Mouse (Mus musculus) hindbrain, embryonic 14.5 days (tissue): Measurements from ENCODE around the gene Svs1. TPM values are rescaled to one million over a fixed set of nuclear protein-coding genes. Genes with fewer than 3 reads are reported as not detected.
"Not testable (repeated sequence)": the region's sequence is repeated elsewhere in the genome, so short reads cannot be mapped to it uniquely, and the experiment has no call there.

Experiments used
- ATAC-seq: fragments of 200-750 bp; cut with Nextera tagmentation; 2 replicates; pipeline ENCODE4 v1.8.0; 2017; ENCODE audit warnings: moderate number of reproducible peaks, mild to moderate bottlenecking, moderate TSS enrichment, moderate library complexity; ENCODE audit not compliant: low FRiP score
- DNase-seq: peaks from one replicate; pipeline ENCODE4 v3.0.0-alpha.2; 2015; ENCODE audit warnings: low spot score
- H3K27ac ChIP-seq: fragments of 300-500 bp; sonication (generic); 2 replicates; pipeline ENCODE4 v1.5.1; 2014; ENCODE audit warnings: mild to moderate bottlenecking, moderate library complexity
- H3K27me3 ChIP-seq: fragments of 300-500 bp; sonication (generic); 2 replicates; pipeline ENCODE4 v1.6.1; 2014; ENCODE audit warnings: mild to moderate bottlenecking, low read length, mixed read lengths; ENCODE audit not compliant: control insufficient read depth, insufficient read depth
- H3K36me3 ChIP-seq: fragments of 300-500 bp; sonication (generic); replicated peaks from 2 replicates; pipeline ENCODE4 v1.6.1; 2014; ENCODE audit not compliant: control insufficient read depth, insufficient read depth
- H3K4me1 ChIP-seq: fragments of 300-500 bp; sonication (generic); replicated peaks from 2 replicates; pipeline ENCODE4 v1.6.1; 2014; ENCODE audit warnings: antibody characterized with exemption, low read length, mixed read lengths; ENCODE audit not compliant: control insufficient read depth, insufficient read depth
- H3K4me2 ChIP-seq: fragments of 300-500 bp; sonication (generic); replicated peaks from 2 replicates; pipeline ENCODE4 v1.6.1; 2014; ENCODE audit warnings: mild to moderate bottlenecking, moderate library complexity
- H3K4me3 ChIP-seq: fragments of 300-500 bp; sonication (generic); replicated peaks from 2 replicates; pipeline ENCODE4 v1.5.1; 2014; ENCODE audit warnings: mild to moderate bottlenecking, low read length
- H3K9ac ChIP-seq: fragments of 300-500 bp; sonication (generic); 2 replicates; pipeline ENCODE4 v1.6.1; 2014
- H3K9me3 ChIP-seq: fragments of 300-500 bp; sonication (generic); 2 replicates; pipeline ENCODE4 v1.6.1; 2016; ENCODE audit warnings: low read length; ENCODE audit not compliant: control insufficient read depth
- WGBS: fragments of 180-500 bp; shearing (Covaris S2); extraction: QIAGEN DNeasy Blood & Tissue Kit; methylation state at CpG from one replicate; pipeline ENCODE4 v1.1.7; 2014; 5-methylcytosine and 5-hydroxymethylcytosine counted together
- polyA plus RNA-seq: library from polyadenylated mRNA; unstranded; fragments of >200 nt; fragmentation: Nextera tagmentation; extraction: Ambion mirVana; gene quantifications from 2 replicates; pipeline ENCODE4 v1.2.1, GENCODE M21; 2014

Gene Svs1
- polyA plus RNA-seq: not detected in 2 replicates

- Histone ChIP-seq H3K9ac (no peak within 1 kb of the TSS), H3K9me3 (no peaks in the 10 kb centered on the region), H3K27me3 (no peaks in the 10 kb centered on the region), H3K4me3 (no peak within 1 kb of the TSS), H3K4me1 (no peaks in the 10 kb centered on the region), H3K27ac (no peak within 1 kb of the TSS), H3K4me2 (no peak within 1 kb of the TSS), H3K36me3 (no peaks in the 10 kb centered on the region)
- 67% methylated on average over 7 of the region's 7 CpGs for WGBS
- no peak for ATAC-seq
- no peak for DNase-seq
Observed at GRCm38 (mm10) chr6:48986444-48986990, at the start of gene Svs1. TSS of gene Svs1 (plus strand) at chr6:48986861.

- no peak for ATAC-seq
- H3K4me2 ChIP-seq: no peak overlapping the region
- 87% methylated on average over 2 of the region's 2 CpGs for WGBS
Observed at GRCm38 (mm10) chr6:48949596-48949995, 37.1 kb upstream of the Svs1 start.

GRCm38 (mm10) chr6:48950676-48951075 is 36.0 kb upstream of the Svs1 start:
- 84% methylated on average over 5 of the region's 5 CpGs for WGBS
- no peak for ATAC-seq
- H3K4me1 ChIP-seq: no peaks in the 10 kb centered on the region
- H3K27me3 ChIP-seq: no peaks in the 10 kb centered on the region
- no peak overlapping the region for H3K9ac ChIP-seq
- H3K36me3 ChIP-seq: no peaks in the 10 kb centered on the region
- H3K4me2 ChIP-seq: no peak overlapping the region
- H3K27ac ChIP-seq: no peak overlapping the region
- H3K4me3 ChIP-seq: no peak overlapping the region
- DNase-seq: no peak
- H3K9me3 ChIP-seq: no peaks in the 10 kb centered on the region

More at GRCm38 (mm10) chr6:48949596-48949995, 37.1 kb upstream of the Svs1 start:
- no peaks in the 10 kb centered on the region for H3K36me3 ChIP-seq
- H3K4me1 ChIP-seq: no peaks in the 10 kb centered on the region
- H3K9ac ChIP-seq: no peak overlapping the region
- H3K4me3 ChIP-seq: no peak overlapping the region
- no peaks in the 10 kb centered on the region for H3K9me3 ChIP-seq
- H3K27me3 ChIP-seq: no peaks in the 10 kb centered on the region
- H3K27ac ChIP-seq: no peak overlapping the region
- DNase-seq: no peak

- Histone ChIP-seq H3K9me3 (no peaks in the 10 kb centered on the region), H3K4me1 (no peaks in the 10 kb centered on the region), H3K27me3 (no peaks in the 10 kb centered on the region), H3K36me3 (no peaks in the 10 kb centered on the region), H3K9ac (no peak overlapping the region), H3K4me3 (no peak overlapping the region), H3K27ac (no peak overlapping the region), H3K4me2 (no peak overlapping the region)
- DNase-seq (no peak), ATAC-seq (no peak)
- 96% methylated on average over 6 of the region's 6 CpGs for WGBS
Observed at GRCm38 (mm10) chr6:48951630-48952029, 35.0 kb upstream of the Svs1 start.

- Histone ChIP-seq H3K27me3 (no peaks in the 10 kb centered on the region), H3K4me3 (no peak overlapping the region), H3K4me1 (no peaks in the 10 kb centered on the region), H3K4me2 (no peak overlapping the region), H3K9ac (no peak overlapping the region), H3K36me3 (no peaks in the 10 kb centered on the region), H3K9me3 (no peaks in the 10 kb centered on the region), H3K27ac (no peak overlapping the region)
- 80% methylated on average over 5 of the region's 5 CpGs for WGBS
- no peak for ATAC-seq
- no peak for DNase-seq
Observed at GRCm38 (mm10) chr6:48953220-48953619, 33.4 kb upstream of the Svs1 start.

- Histone ChIP-seq H3K4me2 (no peak overlapping the region), H3K4me3 (no peak overlapping the region), H3K4me1 (no peaks in the 10 kb centered on the region), H3K36me3 (no peaks in the 10 kb centered on the region), H3K9me3 (no peaks in the 10 kb centered on the region), H3K27me3 (no peaks in the 10 kb centered on the region), H3K9ac (no peak overlapping the region), H3K27ac (no peak overlapping the region)
- WGBS: 76% methylated on average over 5 of the region's 5 CpGs
- ATAC-seq: no peak
- no peak for DNase-seq
Observed at GRCm38 (mm10) chr6:48954211-48954610, 32.5 kb upstream of the Svs1 start.

GRCm38 (mm10) chr6:48954946-48955345 is 31.7 kb upstream of the Svs1 start:
- Histone ChIP-seq H3K4me2 (no peak overlapping the region), H3K4me1 (no peaks in the 10 kb centered on the region), H3K9ac (no peak overlapping the region), H3K36me3 (no peaks in the 10 kb centered on the region), H3K4me3 (no peak overlapping the region), H3K9me3 (no peaks in the 10 kb centered on the region), H3K27ac (no peak overlapping the region), H3K27me3 (no peaks in the 10 kb centered on the region)
- WGBS: 52% methylated on average over 1 of the region's 1 CpGs
- DNase-seq (peak; percentile 47), ATAC-seq (no peak)

- H3K4me2 ChIP-seq: no peak overlapping the region
- H3K27me3 ChIP-seq: no peaks in the 10 kb centered on the region
- no peaks in the 10 kb centered on the region for H3K9me3 ChIP-seq
- no peak for DNase-seq
- H3K4me1 ChIP-seq: no peaks in the 10 kb centered on the region
- no peak for ATAC-seq
- H3K36me3 ChIP-seq: no peaks in the 10 kb centered on the region
- no peak overlapping the region for H3K27ac ChIP-seq
- no peak overlapping the region for H3K4me3 ChIP-seq
- WGBS: 86% methylated on average over 4 of the region's 4 CpGs
- no peak overlapping the region for H3K9ac ChIP-seq
Observed at GRCm38 (mm10) chr6:48956785-48957184, 29.9 kb upstream of the Svs1 start.

- no peak overlapping the region for H3K4me3 ChIP-seq
- H3K27ac ChIP-seq: no peak overlapping the region
- H3K4me1 ChIP-seq: no peaks in the 10 kb centered on the region
- H3K9me3 ChIP-seq: no peaks in the 10 kb centered on the region
- no peak overlapping the region for H3K9ac ChIP-seq
- 45% methylated on average over 1 of the region's 1 CpGs for WGBS
- no peaks in the 10 kb centered on the region for H3K36me3 ChIP-seq
- DNase-seq (peak; percentile 64), ATAC-seq (no peak)
- no peak overlapping the region for H3K4me2 ChIP-seq
- H3K27me3 ChIP-seq: no peaks in the 10 kb centered on the region
Observed at GRCm38 (mm10) chr6:48958053-48958452, 28.6 kb upstream of the Svs1 start.

- H3K9me3 ChIP-seq, ATAC-seq, H3K9ac ChIP-seq, H3K27ac ChIP-seq, H3K36me3 ChIP-seq, H3K4me2 ChIP-seq, H3K27me3 ChIP-seq, H3K4me1 ChIP-seq, DNase-seq, H3K4me3 ChIP-seq: not testable (repeated sequence)
- 28% methylated on average over 7 of the region's 7 CpGs for WGBS
Observed at GRCm38 (mm10) chr6:48959151-48959550, 27.5 kb upstream of the Svs1 start.
